Mouse (Mus musculus) lung, embryonic 15.5 days (tissue): ENCODE data around the gene Mtss1l. TPM values are rescaled to one million over a fixed set of nuclear protein-coding genes. Genes with fewer than 3 reads are reported as not detected.
"Not testable (repeated sequence)": the region's sequence is repeated elsewhere in the genome, so short reads cannot be mapped to it uniquely, and the experiment has no call there.

Experiments
- ATAC-seq: fragments of 200-750 bp; cut with Nextera tagmentation; 2 replicates; pipeline ENCODE4 v1.8.0; 2017; ENCODE audit warnings: moderate number of reproducible peaks, borderline replicate concordance; ENCODE audit not compliant: low FRiP score, low TSS enrichment; ENCODE audit errors: extremely low read depth
- H3K27ac ChIP-seq: fragments of 300-500 bp; sonication (generic); 2 replicates; pipeline ENCODE4 v1.5.1; 2015; ENCODE audit warnings: moderate library complexity, mild to moderate bottlenecking, inconsistent platforms
- H3K27me3 ChIP-seq: fragments of 300-500 bp; sonication (generic); 2 replicates; pipeline ENCODE4 v1.6.1; 2015; ENCODE audit warnings: inconsistent platforms
- H3K36me3 ChIP-seq: fragments of 300-500 bp; sonication (generic); 2 replicates; pipeline ENCODE4 v1.6.1; 2015; ENCODE audit warnings: inconsistent platforms
- H3K4me1 ChIP-seq: fragments of 300-500 bp; sonication (generic); 2 replicates; pipeline ENCODE4 v1.6.1; 2015; ENCODE audit warnings: inconsistent platforms
- H3K4me2 ChIP-seq: fragments of 300-500 bp; sonication (generic); 2 replicates; pipeline ENCODE4 v1.6.1; 2015; ENCODE audit warnings: inconsistent platforms, mild to moderate bottlenecking, moderate library complexity
- H3K4me3 ChIP-seq: fragments of 300-500 bp; sonication (generic); 2 replicates; pipeline ENCODE4 v1.5.1; 2015; ENCODE audit warnings: mild to moderate bottlenecking, inconsistent platforms
- H3K9ac ChIP-seq: fragments of 300-500 bp; sonication (generic); 2 replicates; pipeline ENCODE4 v1.6.1; 2015; ENCODE audit warnings: inconsistent platforms
- H3K9me3 ChIP-seq: fragments of 300-500 bp; sonication (generic); 2 replicates; pipeline ENCODE4 v1.6.1; 2016; ENCODE audit warnings: inconsistent platforms
- WGBS: fragments of 180-500 bp; shearing (Covaris S2); methylation state at CpG from one replicate; pipeline ENCODE4 v1.1.7; 2015; 5-methylcytosine and 5-hydroxymethylcytosine counted together
- polyA plus RNA-seq: library from polyadenylated mRNA; unstranded; fragments of >200 nt; fragmentation: Nextera tagmentation; extraction: Ambion mirVana; gene quantifications from 2 replicates; pipeline ENCODE4 v1.2.1, GENCODE M21; 2015

The Mtss1l gene
- polyA plus RNA-seq, 1 experiment from 2014 or later = 23.0 TPM

GRCm38 (mm10) chr8:110772452-110772851, 51.2 kb downstream of the Mtss1l start:
- no peak for ATAC-seq
- Histone ChIP-seq H3K4me3 (no peak overlapping the region), H3K4me1 (peaks cover 10% of the 10 kb centered on the region), H3K9ac (no peak overlapping the region), H3K36me3 (no peaks in the 10 kb centered on the region), H3K27ac (no peak overlapping the region), H3K27me3 (no peaks in the 10 kb centered on the region), H3K4me2 (no peak overlapping the region), H3K9me3 (no peaks in the 10 kb centered on the region)
- WGBS = 43% methylated on average over 7 of the region's 7 CpGs

- H3K4me3 ChIP-seq = no peak overlapping the region
- WGBS = 55% methylated on average over 3 of the region's 3 CpGs
- no peak overlapping the region for H3K9ac ChIP-seq
- no peak overlapping the region for H3K4me2 ChIP-seq
- H3K9me3 ChIP-seq = no peaks in the 10 kb centered on the region
- no peak overlapping the region for H3K27ac ChIP-seq
- peaks cover 10% of the 10 kb centered on the region for H3K4me1 ChIP-seq
- no peaks in the 10 kb centered on the region for H3K27me3 ChIP-seq
- peak; percentile 64; the same call in 1 of the 2 replicates for ATAC-seq
- H3K36me3 ChIP-seq = no peaks in the 10 kb centered on the region
Measured at GRCm38 (mm10) chr8:110774047-110774446, 52.8 kb downstream of the Mtss1l start.

DNA sequence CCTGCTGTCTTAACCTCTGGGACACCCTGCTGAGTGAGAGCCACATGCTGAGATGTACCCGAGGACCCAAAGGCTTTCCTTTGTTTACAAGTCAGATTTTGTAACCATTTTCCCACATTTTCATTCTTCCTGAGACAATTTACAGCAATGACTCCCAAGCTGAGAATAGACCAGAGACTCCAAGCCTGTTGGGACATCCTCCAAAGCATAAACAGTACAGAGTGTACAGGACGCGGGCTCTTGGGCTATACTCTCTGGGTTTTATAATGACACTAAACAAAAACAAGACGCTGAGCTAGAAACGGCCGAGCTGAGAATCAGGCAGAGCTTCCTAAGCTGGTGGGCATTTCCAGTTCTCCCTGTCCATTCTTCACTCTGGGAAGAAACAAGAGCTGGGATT, 53.4 kb downstream of the Mtss1l start:
- Histone ChIP-seq H3K36me3 (no peaks in the 10 kb centered on the region), H3K4me3 (no peak overlapping the region), H3K4me2 (no peak overlapping the region), H3K9ac (no peak overlapping the region), H3K27me3 (no peaks in the 10 kb centered on the region), H3K27ac (no peak overlapping the region), H3K4me1 (peaks cover 10% of the 10 kb centered on the region), H3K9me3 (no peaks in the 10 kb centered on the region)
- ATAC-seq = no peak
- 80% methylated on average over 6 of the region's 6 CpGs for WGBS

- ATAC-seq = no peak
- Histone ChIP-seq H3K27me3 (no peaks in the 10 kb centered on the region), H3K9me3 (no peaks in the 10 kb centered on the region), H3K4me1 (peaks cover 10% of the 10 kb centered on the region), H3K4me3 (no peak overlapping the region), H3K9ac (no peak overlapping the region), H3K36me3 (no peaks in the 10 kb centered on the region), H3K4me2 (no peak overlapping the region), H3K27ac (no peak overlapping the region)
- 71% methylated on average over 8 of the region's 8 CpGs for WGBS
Measured at GRCm38 (mm10) chr8:110775316-110775715, 54.0 kb downstream of the Mtss1l start.

GRCm38 (mm10) chr8:110775721-110776120, 54.4 kb downstream of the Mtss1l start:
- Histone ChIP-seq H3K27ac (no peak overlapping the region), H3K9ac (no peak overlapping the region), H3K4me3 (no peak overlapping the region), H3K27me3 (no peaks in the 10 kb centered on the region), H3K4me1 (peaks cover 10% of the 10 kb centered on the region), H3K9me3 (no peaks in the 10 kb centered on the region), H3K4me2 (no peak overlapping the region), H3K36me3 (no peaks in the 10 kb centered on the region)
- 59% methylated on average over 3 of the region's 3 CpGs for WGBS
- no peak for ATAC-seq

- H3K9me3 ChIP-seq = no peaks in the 10 kb centered on the region
- 93% methylated on average over 3 of the region's 3 CpGs for WGBS
- peaks cover 10% of the 10 kb centered on the region for H3K4me1 ChIP-seq
- no peaks in the 10 kb centered on the region for H3K27me3 ChIP-seq
- no peaks in the 10 kb centered on the region for H3K36me3 ChIP-seq
- no peak overlapping the region for H3K4me2 ChIP-seq
- no peak overlapping the region for H3K27ac ChIP-seq
- H3K9ac ChIP-seq = no peak overlapping the region
- no peak for ATAC-seq
- no peak overlapping the region for H3K4me3 ChIP-seq
Measured at GRCm38 (mm10) chr8:110776335-110776734, 55.1 kb downstream of the Mtss1l start.

- H3K36me3 ChIP-seq = no peaks in the 10 kb centered on the region
- no peak for ATAC-seq
- no peaks in the 10 kb centered on the region for H3K27me3 ChIP-seq
- no peak overlapping the region for H3K27ac ChIP-seq
- no peak overlapping the region for H3K9ac ChIP-seq
- H3K9me3 ChIP-seq = no peaks in the 10 kb centered on the region
- no peaks in the 10 kb centered on the region for H3K4me1 ChIP-seq
- 67% methylated on average over 13 of the region's 13 CpGs for WGBS
- H3K4me2 ChIP-seq = no peak overlapping the region
- no peak overlapping the region for H3K4me3 ChIP-seq
Measured at GRCm38 (mm10) chr8:110779924-110780718, 58.8 kb downstream of the Mtss1l start.

DNA sequence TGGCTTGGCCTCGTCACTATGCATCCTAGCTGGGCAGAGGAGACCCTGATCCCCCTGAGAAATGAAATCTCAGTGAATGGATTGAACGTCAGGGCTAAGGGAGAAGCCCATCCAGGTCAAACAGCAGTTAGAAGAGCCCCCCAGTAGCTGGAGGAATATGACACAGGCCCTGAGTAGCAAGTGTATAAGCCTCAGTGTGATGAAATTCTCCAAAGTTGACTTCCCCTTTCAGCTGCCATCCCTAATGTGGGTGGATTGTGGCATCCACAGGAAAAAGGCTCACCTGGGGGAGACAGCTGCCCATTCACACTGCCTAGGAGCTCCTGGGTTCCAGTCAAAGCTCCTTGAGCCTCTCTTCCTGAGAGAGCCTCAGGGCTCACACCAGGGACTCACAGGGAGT, 64.1 kb downstream of the Mtss1l start:
- H3K9ac ChIP-seq = no peak overlapping the region
- H3K36me3 ChIP-seq = no peaks in the 10 kb centered on the region
- H3K4me3 ChIP-seq = no peak overlapping the region
- no peaks in the 10 kb centered on the region for H3K9me3 ChIP-seq
- no peak overlapping the region for H3K27ac ChIP-seq
- no peaks in the 10 kb centered on the region for H3K27me3 ChIP-seq
- H3K4me2 ChIP-seq = no peak overlapping the region
- WGBS = 75% methylated on average over 2 of the region's 2 CpGs
- peaks cover 13% of the 10 kb centered on the region for H3K4me1 ChIP-seq
- ATAC-seq = no peak

- not testable (repeated sequence) for H3K36me3 ChIP-seq, ATAC-seq, H3K4me3 ChIP-seq, H3K27me3 ChIP-seq, H3K9ac ChIP-seq, H3K4me2 ChIP-seq, H3K27ac ChIP-seq, H3K9me3 ChIP-seq
- H3K4me1 ChIP-seq = peaks cover 17% of the 10 kb centered on the region
- 75% methylated on average over 7 of the region's 7 CpGs for WGBS
Measured at GRCm38 (mm10) chr8:110786501-110786900, 65.2 kb downstream of the Mtss1l start.

DNA sequence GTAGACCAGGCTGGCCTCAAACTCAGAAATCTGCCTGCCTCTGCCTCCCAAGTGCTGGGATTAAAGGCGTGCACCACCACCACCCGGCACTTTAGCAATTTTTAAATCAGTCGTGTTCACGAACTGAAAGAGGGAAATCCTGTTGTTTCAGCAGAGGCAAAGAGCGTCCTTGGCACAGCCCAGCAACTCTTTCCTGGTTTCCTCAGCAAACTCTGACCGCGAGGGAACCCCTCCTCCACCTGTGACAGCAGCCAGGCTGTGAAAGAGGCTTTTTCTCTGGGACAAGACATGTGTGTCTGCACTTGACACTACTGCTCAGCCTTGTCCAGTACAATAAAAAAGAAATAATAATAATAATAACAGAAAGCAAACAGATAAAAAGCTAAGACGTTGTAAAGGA, 65.7 kb downstream of the Mtss1l start:
- no peak overlapping the region for H3K4me3 ChIP-seq
- no peak overlapping the region for H3K27ac ChIP-seq
- H3K9me3 ChIP-seq = no peaks in the 10 kb centered on the region
- H3K9ac ChIP-seq = no peak overlapping the region
- ATAC-seq = no peak
- 62% methylated on average over 8 of the region's 8 CpGs for whole genome bisulfite sequencing
- peaks cover 19% of the 10 kb centered on the region for H3K4me1 ChIP-seq
- H3K36me3 ChIP-seq = no peaks in the 10 kb centered on the region
- no peaks in the 10 kb centered on the region for H3K27me3 ChIP-seq
- no peak overlapping the region for H3K4me2 ChIP-seq

- H3K4me2 ChIP-seq = no peak overlapping the region
- no peak for ATAC-seq
- no peaks in the 10 kb centered on the region for H3K27me3 ChIP-seq
- WGBS = 82% methylated on average over 9 of the region's 9 CpGs
- H3K36me3 ChIP-seq = no peaks in the 10 kb centered on the region
- peaks cover 24% of the 10 kb centered on the region for H3K4me1 ChIP-seq
- H3K27ac ChIP-seq = no peak overlapping the region
- H3K9ac ChIP-seq = no peak overlapping the region
- H3K4me3 ChIP-seq = no peak overlapping the region
- H3K9me3 ChIP-seq = no peaks in the 10 kb centered on the region
Measured at GRCm38 (mm10) chr8:110787411-110787954, 66.2 kb downstream of the Mtss1l start.

DNA sequence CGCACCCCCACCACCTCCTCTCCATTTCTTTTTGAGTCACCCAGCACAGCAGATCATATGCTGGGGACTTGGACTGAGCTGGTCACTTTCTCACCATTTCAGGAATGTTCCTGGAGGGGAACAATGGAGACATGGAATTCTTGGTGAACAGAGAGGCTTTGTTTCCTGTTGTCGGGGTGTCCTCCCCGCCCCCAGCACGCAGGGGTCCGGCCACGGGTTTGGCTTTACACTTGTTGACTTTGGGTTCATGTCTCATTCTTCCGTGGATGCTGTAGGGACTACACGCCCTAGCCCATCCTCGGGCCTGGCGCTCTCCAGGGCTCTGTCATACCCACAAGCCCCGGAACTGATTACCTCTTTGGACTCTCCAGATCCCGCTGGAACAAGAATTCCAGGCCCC, 67.7 kb downstream of the Mtss1l start:
- Histone ChIP-seq H3K27ac (no peak overlapping the region), H3K9ac (no peak overlapping the region), H3K4me3 (no peak overlapping the region), H3K9me3 (no peaks in the 10 kb centered on the region), H3K36me3 (no peaks in the 10 kb centered on the region), H3K4me2 (no peak overlapping the region), H3K4me1 (peaks cover 39% of the 10 kb centered on the region), H3K27me3 (no peaks in the 10 kb centered on the region)
- no peak for ATAC-seq
- 50% methylated on average over 12 of the region's 12 CpGs for WGBS
